Mouse (Mus musculus): ENCODE results near the gene Rps6ka1. TPM values are rescaled to one million over a fixed set of nuclear protein-coding genes. Genes with fewer than 3 reads are reported as not detected.
"Not testable (repeated sequence)": the region's sequence is repeated elsewhere in the genome, so short reads cannot be mapped to it uniquely, and the experiment has no call there.

Gene Rps6ka1
- polyA plus RNA-seq, 1 experiment from 2014 or later, result 26.6 TPM

DNA sequence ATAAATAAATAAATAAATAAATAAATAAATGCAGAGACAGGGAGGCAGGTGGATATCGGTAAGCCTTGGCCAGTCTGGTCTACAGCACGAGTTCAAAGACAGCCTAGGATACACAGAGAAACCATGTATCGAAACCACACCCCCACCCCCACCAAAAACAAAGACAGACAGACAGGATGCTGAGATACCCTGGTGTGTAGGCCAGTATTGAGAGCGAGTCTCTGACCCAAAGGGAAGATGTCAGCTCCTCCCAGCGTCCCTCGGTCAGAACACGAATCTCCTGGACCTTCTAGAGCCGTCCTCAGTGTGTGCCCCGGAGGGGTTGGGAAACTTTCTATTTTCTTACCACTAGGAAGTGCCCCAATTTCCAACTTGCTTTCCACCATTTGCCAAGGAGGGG is 42.5 kb downstream of the Rps6ka1 start:
- no peak for ATAC-seq (ENCODE audit: low FRiP score, low read depth)
- no peaks in the 10 kb centered on the region for H3K36me3 ChIP-seq
- 0 out of 2 replicates have a peak, but pooled peaks cover 4% of the 10 kb centered on the region for H3K4me1 ChIP-seq
- no peak overlapping the region for H3K4me2 ChIP-seq (replicated peaks)
- no peak overlapping the region for H3K4me3 ChIP-seq
- no peak overlapping the region for H3K27ac ChIP-seq (replicated peaks)
- H3K27me3 ChIP-seq, result no peaks in the 10 kb centered on the region
- H3K9ac ChIP-seq (replicated peaks), result no peak overlapping the region
- 91% methylated on average over 9 of the region's 9 CpGs for WGBS
- H3K9me3 ChIP-seq, result no peaks in the 10 kb centered on the region

DNA sequence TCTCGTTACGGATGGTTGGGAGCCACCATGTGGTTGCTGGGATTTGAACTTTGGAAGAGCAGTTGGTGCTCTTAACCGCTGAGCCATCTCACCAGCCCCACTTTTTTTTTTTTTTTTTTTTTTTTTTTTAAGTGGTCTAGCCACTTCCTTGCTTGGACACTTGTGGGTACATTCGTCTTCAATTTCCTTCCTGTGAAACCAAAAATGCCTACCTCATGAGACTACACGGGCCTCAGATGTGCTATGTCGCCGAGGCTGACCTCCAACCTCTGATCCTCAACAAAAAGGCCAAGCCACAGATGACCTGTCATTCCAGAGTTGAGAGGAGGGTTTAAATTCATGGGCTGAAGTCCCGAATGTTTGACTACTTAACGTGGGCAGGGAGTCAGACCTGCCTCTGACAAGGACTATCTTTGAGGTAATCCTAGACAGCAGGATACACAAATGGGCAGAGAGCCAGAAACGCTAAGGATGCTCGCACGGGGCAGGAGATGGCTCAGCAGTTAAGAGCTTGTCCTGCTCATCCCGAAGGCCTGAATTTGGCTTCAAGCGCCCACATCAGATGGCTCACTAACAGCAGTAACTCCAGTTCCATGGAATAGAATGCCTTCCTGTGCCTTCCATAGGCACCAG is 43.3 kb downstream of the Rps6ka1 start:
- no peak for ATAC-seq (ENCODE audit: low FRiP score, low read depth)
- Histone ChIP-seq H3K9ac (replicated peaks) (no peak overlapping the region), H3K9me3 (no peaks in the 10 kb centered on the region), H3K4me3 (no peak overlapping the region), H3K27me3 (no peaks in the 10 kb centered on the region), H3K4me1 (0 out of 2 replicates have a peak, but pooled peaks cover 4% of the 10 kb centered on the region), H3K4me2 (replicated peaks) (no peak overlapping the region), H3K27ac (replicated peaks) (no peak overlapping the region), H3K36me3 (no peaks in the 10 kb centered on the region)
- WGBS, result 83% methylated on average over 14 of the region's 14 CpGs

DNA sequence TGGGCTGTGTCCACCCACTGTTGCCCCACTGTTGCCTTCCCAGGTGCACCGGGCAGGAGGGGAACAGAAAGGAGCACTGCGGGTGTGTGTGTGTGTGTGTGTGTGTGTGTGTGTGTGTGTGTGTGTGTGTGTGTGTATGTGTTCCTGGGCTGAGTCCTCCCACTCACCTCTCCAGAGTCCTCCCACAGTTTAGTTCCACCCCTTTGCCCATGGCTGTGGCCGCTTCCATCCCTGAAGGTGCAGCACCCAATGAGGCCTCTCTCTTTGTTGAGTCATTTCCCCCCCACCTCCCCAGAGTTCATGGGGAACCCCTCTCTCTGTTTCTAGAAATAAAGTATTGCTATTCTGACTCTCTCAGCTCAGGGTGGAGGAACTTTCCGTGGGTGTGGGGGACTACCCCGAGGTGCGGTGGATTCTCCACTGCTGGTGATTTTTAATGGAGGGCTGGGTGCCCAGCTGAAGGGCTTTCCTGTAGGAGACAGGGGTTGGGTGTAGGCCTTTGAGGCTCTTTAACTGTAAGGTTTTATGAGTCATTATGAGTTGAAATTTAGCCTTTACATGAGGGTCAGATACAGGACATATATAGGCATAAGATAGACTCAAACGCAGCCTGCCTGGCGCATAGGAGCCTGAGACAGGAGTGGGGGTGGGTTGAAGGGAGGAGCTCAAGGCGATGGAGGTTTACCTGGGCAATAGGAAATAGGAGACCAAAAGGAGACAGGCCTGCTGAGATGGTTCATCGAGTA is 44.4 kb downstream of the Rps6ka1 start:
- no peak overlapping the region for H3K4me3 ChIP-seq
- 0 out of 2 replicates have a peak, but pooled peaks cover 4% of the 10 kb centered on the region for H3K4me1 ChIP-seq
- H3K27ac ChIP-seq (replicated peaks), result no peak overlapping the region
- H3K9ac ChIP-seq (replicated peaks), result no peak overlapping the region
- WGBS, result 95% methylated on average over 9 of the region's 10 CpGs
- H3K36me3 ChIP-seq, result no peaks in the 10 kb centered on the region
- no peaks in the 10 kb centered on the region for H3K27me3 ChIP-seq
- H3K9me3 ChIP-seq, result no peaks in the 10 kb centered on the region
- H3K4me2 ChIP-seq (replicated peaks), result no peak overlapping the region
- ATAC-seq (ENCODE audit: low FRiP score, low read depth), result no peak

DNA sequence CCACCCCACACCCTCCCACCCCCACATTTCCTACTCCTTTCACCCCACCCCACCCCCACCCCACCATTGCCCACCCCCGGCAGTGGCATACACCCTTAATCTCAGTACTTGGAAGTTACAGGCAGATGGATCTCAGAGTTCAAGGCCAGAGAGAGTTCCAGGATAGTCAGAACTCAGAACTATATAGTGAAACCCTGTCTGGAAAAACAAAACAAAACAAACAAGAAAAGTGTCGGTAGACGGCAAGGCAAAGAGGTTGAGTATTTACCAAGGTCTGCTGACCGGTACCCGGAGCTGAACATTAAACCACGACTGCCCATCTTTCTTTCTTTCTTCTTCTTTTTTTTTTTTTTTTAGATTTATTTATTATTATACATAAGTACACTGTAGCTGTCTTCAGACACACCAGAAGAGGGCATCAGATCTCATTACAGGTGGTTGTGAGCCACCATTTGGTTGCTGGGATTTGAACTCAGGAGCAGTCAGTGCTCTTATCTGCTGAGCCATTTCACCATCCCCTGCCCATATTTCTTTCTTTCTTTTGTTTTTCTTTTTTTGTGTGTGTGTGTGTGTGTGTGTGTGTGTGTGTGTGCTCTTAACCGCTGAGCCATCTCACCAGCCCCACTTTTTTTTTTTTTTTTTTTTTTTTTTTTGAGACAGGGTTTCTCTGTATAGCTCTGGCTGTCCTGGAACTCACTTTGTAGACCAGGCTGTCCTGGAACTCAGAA is 45.7 kb downstream of the Rps6ka1 start:
- not testable (repeated sequence) for H3K4me1 ChIP-seq; H3K27me3 ChIP-seq; H3K4me2 ChIP-seq (replicated peaks); H3K9me3 ChIP-seq; H3K36me3 ChIP-seq; H3K4me3 ChIP-seq; ATAC-seq (ENCODE audit: low FRiP score, low read depth); H3K27ac ChIP-seq (replicated peaks); H3K9ac ChIP-seq (replicated peaks)
- 94% methylated on average over 6 of the region's 7 CpGs for WGBS

DNA sequence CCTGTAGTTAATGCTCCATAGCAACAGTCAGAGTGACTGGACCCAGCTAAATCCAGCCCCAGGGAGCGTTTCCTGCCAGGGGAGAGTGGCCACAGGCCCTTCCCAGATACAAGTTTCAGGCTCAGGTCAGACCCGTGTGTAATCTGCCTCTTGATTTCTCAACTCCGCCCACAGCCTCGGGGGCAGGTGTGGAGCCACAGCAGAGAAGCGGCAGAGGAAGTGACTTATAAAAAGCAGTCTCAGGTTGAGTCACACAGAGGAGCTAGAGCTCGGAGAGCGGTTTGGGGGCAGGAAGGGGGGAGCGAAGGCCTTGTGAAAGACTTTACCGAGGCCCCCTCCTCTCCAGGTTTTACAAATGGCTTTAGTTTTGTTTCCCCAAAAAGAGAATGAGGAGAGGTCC is 46.6 kb downstream of the Rps6ka1 start:
- Histone ChIP-seq H3K27me3 (no peaks in the 10 kb centered on the region), H3K4me1 (0 out of 2 replicates have a peak, but pooled peaks cover 4% of the 10 kb centered on the region), H3K9ac (replicated peaks) (no peak overlapping the region), H3K4me2 (replicated peaks) (no peak overlapping the region), H3K4me3 (no peak overlapping the region), H3K9me3 (no peaks in the 10 kb centered on the region), H3K36me3 (no peaks in the 10 kb centered on the region), H3K27ac (replicated peaks) (no peak overlapping the region)
- 45% methylated on average over 9 of the region's 9 CpGs for WGBS
- no peak for ATAC-seq (ENCODE audit: low FRiP score, low read depth)

DNA sequence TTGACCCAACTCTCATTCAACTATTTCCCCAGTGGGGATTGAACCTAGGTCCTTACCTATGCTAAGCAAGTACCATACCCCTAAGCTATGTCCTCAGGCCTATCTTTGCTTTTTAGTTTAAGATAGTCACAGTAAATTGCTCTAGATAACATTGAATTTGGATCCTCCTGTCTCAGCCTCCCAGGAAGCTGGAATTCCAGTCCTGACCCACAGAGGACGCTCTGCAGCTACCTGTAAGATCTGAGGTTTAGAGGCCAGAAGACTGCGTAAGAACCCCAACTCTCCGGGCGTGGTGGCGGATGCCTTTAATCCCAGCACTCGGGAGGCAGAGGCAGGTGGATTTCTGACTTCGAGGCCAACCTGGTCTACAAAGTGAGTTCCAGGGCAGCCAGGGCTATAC is 47.1 kb downstream of the Rps6ka1 start:
- H3K4me2 ChIP-seq (replicated peaks), result no peak overlapping the region
- H3K27ac ChIP-seq (replicated peaks), result no peak overlapping the region
- 91% methylated on average over 7 of the region's 7 CpGs for WGBS
- H3K4me3 ChIP-seq, result no peak overlapping the region
- no peak overlapping the region for H3K9ac ChIP-seq (replicated peaks)
- 0 out of 2 replicates have a peak, but pooled peaks cover 4% of the 10 kb centered on the region for H3K4me1 ChIP-seq
- no peaks in the 10 kb centered on the region for H3K9me3 ChIP-seq
- ATAC-seq (ENCODE audit: low FRiP score, low read depth), result no peak
- no peaks in the 10 kb centered on the region for H3K36me3 ChIP-seq
- H3K27me3 ChIP-seq, result no peaks in the 10 kb centered on the region

DNA sequence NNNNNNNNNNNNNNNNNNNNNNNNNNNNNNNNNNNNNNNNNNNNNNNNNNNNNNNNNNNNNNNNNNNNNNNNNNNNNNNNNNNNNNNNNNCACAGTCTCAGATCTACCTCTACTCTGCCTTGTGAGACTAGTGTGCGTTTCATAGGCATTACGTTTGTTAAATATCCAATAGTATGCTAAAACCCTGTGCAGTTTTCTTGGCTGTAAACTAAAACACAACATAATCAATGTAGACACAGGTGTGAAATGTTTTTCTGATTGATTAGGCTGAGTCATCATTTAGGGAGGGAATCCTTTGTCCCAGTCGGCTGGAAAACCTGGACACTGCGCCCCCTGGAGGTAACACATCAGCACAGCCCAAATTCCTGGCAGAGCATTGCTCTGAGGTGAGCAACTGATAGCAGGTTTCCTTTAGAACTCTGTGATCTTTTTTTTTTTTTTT is 48.2 kb downstream of the Rps6ka1 start:
- no peaks in the 10 kb centered on the region for H3K27me3 ChIP-seq
- WGBS, result 64% methylated on average over 4 of the region's 4 CpGs
- H3K4me1 ChIP-seq, result 0 out of 2 replicates have a peak, but pooled peaks cover 4% of the 10 kb centered on the region
- no peak overlapping the region for H3K4me3 ChIP-seq
- no peak for ATAC-seq (ENCODE audit: low FRiP score, low read depth)
- H3K9ac ChIP-seq (replicated peaks), result no peak overlapping the region
- H3K27ac ChIP-seq (replicated peaks), result no peak overlapping the region
- no peaks in the 10 kb centered on the region for H3K9me3 ChIP-seq
- no peaks in the 10 kb centered on the region for H3K36me3 ChIP-seq
- H3K4me2 ChIP-seq (replicated peaks), result no peak overlapping the region

DNA sequence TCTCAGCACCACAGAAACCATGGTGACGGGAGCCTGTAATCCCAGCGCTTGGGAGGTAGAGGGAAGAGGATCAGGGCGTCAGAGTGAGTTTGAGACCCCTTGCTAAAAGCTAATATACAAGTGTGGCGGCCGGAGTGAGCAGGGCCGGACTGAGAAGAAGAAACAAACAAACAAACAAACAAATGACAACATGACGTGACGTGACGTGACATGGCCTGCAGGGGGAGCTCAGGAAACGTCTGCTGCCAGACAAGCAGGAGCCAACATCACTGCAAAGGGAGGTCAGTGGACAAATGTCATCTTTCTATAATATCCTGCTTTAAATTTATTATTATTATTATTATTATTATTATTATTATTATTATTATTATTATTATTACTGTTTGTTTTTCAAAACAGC is 51.0 kb downstream of the Rps6ka1 start:
- no peak for ATAC-seq (ENCODE audit: low FRiP score, low read depth)
- Histone ChIP-seq H3K36me3 (no peaks in the 10 kb centered on the region), H3K4me3 (no peak overlapping the region), H3K9ac (replicated peaks) (no peak overlapping the region), H3K27me3 (no peaks in the 10 kb centered on the region), H3K9me3 (no peaks in the 10 kb centered on the region), H3K27ac (replicated peaks) (no peak overlapping the region), H3K4me1 (0 out of 2 replicates have a peak, but pooled peaks cover 4% of the 10 kb centered on the region), H3K4me2 (replicated peaks) (no peak overlapping the region)
- 56% methylated on average over 10 of the region's 10 CpGs for WGBS

DNA sequence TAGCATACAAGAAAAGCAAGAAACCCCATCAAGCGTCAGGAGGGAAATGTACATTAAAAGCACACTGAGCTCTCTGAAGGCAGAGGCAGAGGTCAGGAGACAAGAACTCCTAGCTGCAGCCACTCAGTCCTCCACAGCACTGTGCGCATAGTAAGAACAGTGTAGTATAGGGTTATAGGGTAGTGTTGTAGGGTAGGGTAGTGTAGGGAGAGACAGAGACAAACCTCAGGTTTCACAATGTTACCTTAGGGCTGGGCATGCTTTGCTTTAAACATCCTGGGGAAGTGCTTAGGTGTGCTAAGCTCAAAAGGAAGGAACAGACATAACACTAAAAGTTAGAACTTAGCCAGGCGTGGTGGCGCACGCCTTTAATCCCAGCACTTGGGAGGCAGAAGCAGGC is 52.4 kb downstream of the Rps6ka1 start:
- 95% methylated on average over 5 of the region's 5 CpGs for WGBS
- ATAC-seq (ENCODE audit: low FRiP score, low read depth), result no peak
- no peaks in the 10 kb centered on the region for H3K4me1 ChIP-seq
- no peaks in the 10 kb centered on the region for H3K27me3 ChIP-seq
- H3K4me2 ChIP-seq (replicated peaks), result no peak overlapping the region
- no peaks in the 10 kb centered on the region for H3K36me3 ChIP-seq
- no peak overlapping the region for H3K9ac ChIP-seq (replicated peaks)
- H3K9me3 ChIP-seq, result no peaks in the 10 kb centered on the region
- H3K27ac ChIP-seq (replicated peaks), result no peak overlapping the region
- H3K4me3 ChIP-seq, result no peak overlapping the region

DNA sequence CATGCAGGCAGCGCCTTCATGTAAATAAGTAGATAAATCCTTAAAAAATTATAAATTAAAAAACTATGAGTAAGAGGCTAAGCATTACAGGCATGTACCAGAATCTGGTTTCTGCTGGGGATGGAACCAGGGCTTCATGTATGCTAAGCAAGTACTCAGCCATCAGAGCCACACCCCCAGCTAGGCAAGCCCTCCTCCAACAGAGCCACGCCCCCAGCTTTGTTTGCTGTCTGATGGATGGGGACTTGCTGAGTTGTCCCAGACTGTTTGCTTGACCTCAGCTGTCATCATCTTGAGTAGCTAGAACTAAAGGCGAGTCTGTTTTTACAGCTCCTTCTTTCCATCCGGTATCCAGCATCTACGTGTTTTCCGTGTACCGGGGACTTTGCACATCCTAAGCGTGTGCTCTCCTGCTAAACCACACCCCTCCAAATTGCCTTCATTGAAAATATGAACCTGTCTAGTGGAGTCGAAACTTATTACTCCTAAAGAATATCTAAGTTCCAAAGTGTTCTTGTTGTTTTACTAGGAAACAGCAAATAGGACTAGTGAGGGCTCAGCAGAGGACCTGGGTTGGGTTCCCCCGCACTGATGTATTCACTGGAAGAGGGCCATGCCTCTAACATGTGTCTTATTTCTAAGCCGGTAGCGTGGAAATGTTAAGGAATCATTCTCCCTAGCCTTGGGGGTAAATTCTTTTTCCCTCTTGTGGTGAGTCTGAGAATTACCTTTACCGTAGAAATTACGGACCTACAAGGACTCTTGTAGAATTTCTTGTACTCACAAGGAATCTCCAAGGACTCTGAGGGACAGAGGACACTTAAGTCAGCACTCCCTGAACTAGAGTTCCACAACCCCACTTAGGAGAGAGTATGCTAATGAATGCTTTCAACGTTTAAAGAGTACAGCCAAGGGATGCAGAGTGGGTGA is 54.4 kb downstream of the Rps6ka1 start:
- Histone ChIP-seq H3K9me3 (no peaks in the 10 kb centered on the region), H3K27ac (replicated peaks) (no peak overlapping the region), H3K4me2 (replicated peaks) (no peak overlapping the region), H3K27me3 (0 out of 2 replicates have a peak, but pooled peaks cover 3% of the 10 kb centered on the region), H3K9ac (replicated peaks) (no peak overlapping the region), H3K4me1 (peaks cover 14% of the 10 kb centered on the region), H3K36me3 (no peaks in the 10 kb centered on the region), H3K4me3 (no peak overlapping the region)
- 76% methylated on average over 15 of the region's 15 CpGs for WGBS
- ATAC-seq (ENCODE audit: low FRiP score, low read depth), result no peak

DNA sequence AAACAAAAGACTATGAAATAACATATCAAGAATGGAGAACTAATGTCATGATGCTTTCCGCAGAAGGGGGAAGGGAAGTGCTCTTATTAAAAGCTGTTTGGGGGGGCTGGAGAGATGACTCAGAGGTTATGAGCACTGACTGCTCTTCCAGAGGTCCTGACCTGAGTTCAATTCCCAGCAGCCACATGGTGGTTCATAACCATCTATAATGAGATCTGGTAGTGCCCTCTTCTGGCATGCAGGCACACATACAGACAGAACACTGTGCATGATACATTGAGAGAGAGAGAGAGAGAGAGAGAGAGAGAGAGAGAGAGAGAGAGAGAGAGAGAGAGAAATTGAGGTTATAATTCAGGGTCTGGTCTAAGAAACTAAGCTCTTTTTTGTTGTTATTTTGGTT is 57.1 kb downstream of the Rps6ka1 start:
- Histone ChIP-seq H3K27ac (replicated peaks) (no peak overlapping the region), H3K36me3 (no peaks in the 10 kb centered on the region), H3K4me2 (replicated peaks) (no peak overlapping the region), H3K27me3 (peaks cover 12% of the 10 kb centered on the region; the same call in 1 of the 2 replicates), H3K9ac (replicated peaks) (no peak overlapping the region), H3K9me3 (no peaks in the 10 kb centered on the region), H3K4me1 (peaks cover 18% of the 10 kb centered on the region), H3K4me3 (no peak overlapping the region)
- ATAC-seq (ENCODE audit: low FRiP score, low read depth), result no peak
- WGBS, result 100% methylated on average over 1 of the region's 1 CpGs

Data from midbrain, embryonic 12.5 days (tissue).